Mouse (Mus musculus): ENCODE data around the gene Tas2r119. TPM values are rescaled to one million over a fixed set of nuclear protein-coding genes. Genes with fewer than 3 reads are reported as not detected.
"Not testable (repeated sequence)": the region's sequence is repeated elsewhere in the genome, so short reads cannot be mapped to it uniquely, and the experiment has no call there.

The Tas2r119 gene
- polyA plus RNA-seq, 1 experiment from 2014 or later = not detected

GRCm38 (mm10) chr15:32198076-32198475 lies 21.0 kb downstream of the Tas2r119 start:
- no peak for DNase-seq (ENCODE audit: low spot score)
- Histone ChIP-seq H3K27ac (replicated peaks; ENCODE audit: low read depth, low read length) (no peak overlapping the region), H3K4me1 (ENCODE audit: control insufficient read depth, insufficient read depth, low read length) (peaks cover 4% of the 10 kb centered on the region; the same call in 1 of the 2 replicates), H3K4me3 (ENCODE audit: low read depth, low read length) (no peak overlapping the region), H3K27me3 (ENCODE audit: control insufficient read depth, insufficient read depth, low read length) (no peaks in the 10 kb centered on the region), H3K36me3 (ENCODE audit: control insufficient read depth, insufficient read depth, low read length) (no peaks in the 10 kb centered on the region), H3K9ac (ENCODE audit: low read length) (no peak overlapping the region), H3K4me2 (ENCODE audit: low read depth, severe bottlenecking) (no peak overlapping the region), H3K9me3 (ENCODE audit: control insufficient read depth, low read length) (no peaks in the 10 kb centered on the region)
- 80% methylated on average over 9 of the region's 9 CpGs for WGBS
- ATAC-seq (ENCODE audit: insufficient number of reproducible peaks, low FRiP score, low TSS enrichment, low read depth) = no peak

GRCm38 (mm10) chr15:32198561-32198960 lies 21.5 kb downstream of the Tas2r119 start:
- Histone ChIP-seq H3K4me1 (ENCODE audit: control insufficient read depth, insufficient read depth, low read length) (peaks cover 4% of the 10 kb centered on the region; the same call in 1 of the 2 replicates), H3K9me3 (ENCODE audit: control insufficient read depth, low read length) (no peaks in the 10 kb centered on the region), H3K9ac (ENCODE audit: low read length) (no peak overlapping the region), H3K36me3 (ENCODE audit: control insufficient read depth, insufficient read depth, low read length) (no peaks in the 10 kb centered on the region), H3K4me2 (ENCODE audit: low read depth, severe bottlenecking) (no peak overlapping the region), H3K27me3 (ENCODE audit: control insufficient read depth, insufficient read depth, low read length) (no peaks in the 10 kb centered on the region), H3K27ac (replicated peaks; ENCODE audit: low read depth, low read length) (no peak overlapping the region), H3K4me3 (ENCODE audit: low read depth, low read length) (no peak overlapping the region)
- ATAC-seq (ENCODE audit: insufficient number of reproducible peaks, low FRiP score, low TSS enrichment, low read depth) (no peak), DNase-seq (ENCODE audit: low spot score) (no peak)
- WGBS = 25% methylated on average over 5 of the region's 5 CpGs

GRCm38 (mm10) chr15:32203242-32203641 lies 26.2 kb downstream of the Tas2r119 start:
- ATAC-seq (ENCODE audit: insufficient number of reproducible peaks, low FRiP score, low TSS enrichment, low read depth) (no peak), DNase-seq (ENCODE audit: low spot score) (no peak)
- Histone ChIP-seq H3K4me1 (ENCODE audit: control insufficient read depth, insufficient read depth, low read length) (peaks cover 4% of the 10 kb centered on the region; the same call in 1 of the 2 replicates), H3K4me2 (ENCODE audit: low read depth, severe bottlenecking) (no peak overlapping the region), H3K27ac (replicated peaks; ENCODE audit: low read depth, low read length) (no peak overlapping the region), H3K27me3 (ENCODE audit: control insufficient read depth, insufficient read depth, low read length) (no peaks in the 10 kb centered on the region), H3K4me3 (ENCODE audit: low read depth, low read length) (no peak overlapping the region), H3K9ac (ENCODE audit: low read length) (no peak overlapping the region), H3K9me3 (ENCODE audit: control insufficient read depth, low read length) (no peaks in the 10 kb centered on the region), H3K36me3 (ENCODE audit: control insufficient read depth, insufficient read depth, low read length) (no peaks in the 10 kb centered on the region)
- WGBS = 76% methylated on average over 5 of the region's 5 CpGs

GRCm38 (mm10) chr15:32204908-32205307 lies 27.8 kb downstream of the Tas2r119 start:
- no peak overlapping the region for H3K27ac ChIP-seq (replicated peaks; ENCODE audit: low read depth, low read length)
- no peak overlapping the region for H3K4me2 ChIP-seq (ENCODE audit: low read depth, severe bottlenecking)
- DNase-seq (ENCODE audit: low spot score) (no peak), ATAC-seq (ENCODE audit: insufficient number of reproducible peaks, low FRiP score, low TSS enrichment, low read depth) (no peak)
- no peak overlapping the region for H3K4me3 ChIP-seq (ENCODE audit: low read depth, low read length)
- WGBS = 92% methylated on average over 10 of the region's 10 CpGs
- no peaks in the 10 kb centered on the region for H3K4me1 ChIP-seq (ENCODE audit: control insufficient read depth, insufficient read depth, low read length)
- no peaks in the 10 kb centered on the region for H3K27me3 ChIP-seq (ENCODE audit: control insufficient read depth, insufficient read depth, low read length)
- H3K9ac ChIP-seq (ENCODE audit: low read length) = no peak overlapping the region
- H3K36me3 ChIP-seq (ENCODE audit: control insufficient read depth, insufficient read depth, low read length) = no peaks in the 10 kb centered on the region
- no peaks in the 10 kb centered on the region for H3K9me3 ChIP-seq (ENCODE audit: control insufficient read depth, low read length)

GRCm38 (mm10) chr15:32214687-32215086 lies 37.6 kb downstream of the Tas2r119 start:
- WGBS = 94% methylated on average over 10 of the region's 10 CpGs
- H3K4me1 ChIP-seq (ENCODE audit: control insufficient read depth, insufficient read depth, low read length); H3K27me3 ChIP-seq (ENCODE audit: control insufficient read depth, insufficient read depth, low read length); ATAC-seq (ENCODE audit: insufficient number of reproducible peaks, low FRiP score, low TSS enrichment, low read depth); H3K4me2 ChIP-seq (ENCODE audit: low read depth, severe bottlenecking); H3K36me3 ChIP-seq (ENCODE audit: control insufficient read depth, insufficient read depth, low read length); DNase-seq (ENCODE audit: low spot score); H3K27ac ChIP-seq (replicated peaks; ENCODE audit: low read depth, low read length); H3K9ac ChIP-seq (ENCODE audit: low read length); H3K4me3 ChIP-seq (ENCODE audit: low read depth, low read length); H3K9me3 ChIP-seq (ENCODE audit: control insufficient read depth, low read length): not testable (repeated sequence)

- no peak overlapping the region for H3K27ac ChIP-seq (replicated peaks; ENCODE audit: low read depth, low read length)
- WGBS = 92% methylated on average over 7 of the region's 7 CpGs
- no peak overlapping the region for H3K4me3 ChIP-seq (ENCODE audit: low read depth, low read length)
- H3K36me3 ChIP-seq (ENCODE audit: control insufficient read depth, insufficient read depth, low read length) = no peaks in the 10 kb centered on the region
- ATAC-seq (ENCODE audit: insufficient number of reproducible peaks, low FRiP score, low TSS enrichment, low read depth) = no peak
- no peak overlapping the region for H3K4me2 ChIP-seq (ENCODE audit: low read depth, severe bottlenecking)
- no peaks in the 10 kb centered on the region for H3K9me3 ChIP-seq (ENCODE audit: control insufficient read depth, low read length)
- no peak for DNase-seq (ENCODE audit: low spot score)
- no peaks in the 10 kb centered on the region for H3K4me1 ChIP-seq (ENCODE audit: control insufficient read depth, insufficient read depth, low read length)
- H3K27me3 ChIP-seq (ENCODE audit: control insufficient read depth, insufficient read depth, low read length) = no peaks in the 10 kb centered on the region
- H3K9ac ChIP-seq (ENCODE audit: low read length) = no peak overlapping the region
These were observed 45.9 kb downstream of the Tas2r119 start for GRCm38 (mm10) chr15:32223028-32223427.

- no peaks in the 10 kb centered on the region; the same call in 1 of the 2 replicates for H3K36me3 ChIP-seq (ENCODE audit: control insufficient read depth, insufficient read depth, low read length)
These were observed 48.3 kb downstream of the Tas2r119 start for GRCm38 (mm10) chr15:32225394-32225793.

GRCm38 (mm10) chr15:32226381-32226780 lies 49.3 kb downstream of the Tas2r119 start:
- Histone ChIP-seq H3K4me3 (ENCODE audit: low read depth, low read length) (no peak overlapping the region), H3K4me1 (ENCODE audit: control insufficient read depth, insufficient read depth, low read length) (no peaks in the 10 kb centered on the region), H3K4me2 (ENCODE audit: low read depth, severe bottlenecking) (no peak overlapping the region), H3K36me3 (ENCODE audit: control insufficient read depth, insufficient read depth, low read length) (no peaks in the 10 kb centered on the region; the same call in 1 of the 2 replicates), H3K9ac (ENCODE audit: low read length) (no peak overlapping the region), H3K9me3 (ENCODE audit: control insufficient read depth, low read length) (no peaks in the 10 kb centered on the region), H3K27me3 (ENCODE audit: control insufficient read depth, insufficient read depth, low read length) (no peaks in the 10 kb centered on the region), H3K27ac (replicated peaks; ENCODE audit: low read depth, low read length) (no peak overlapping the region)
- ATAC-seq (ENCODE audit: insufficient number of reproducible peaks, low FRiP score, low TSS enrichment, low read depth) (no peak), DNase-seq (ENCODE audit: low spot score) (no peak)
- WGBS = 81% methylated on average over 6 of the region's 6 CpGs

More at GRCm38 (mm10) chr15:32225394-32225793, 48.3 kb downstream of the Tas2r119 start:
- Histone ChIP-seq H3K4me1 (ENCODE audit: control insufficient read depth, insufficient read depth, low read length) (no peaks in the 10 kb centered on the region), H3K4me3 (ENCODE audit: low read depth, low read length) (no peak overlapping the region), H3K9me3 (ENCODE audit: control insufficient read depth, low read length) (no peaks in the 10 kb centered on the region), H3K9ac (ENCODE audit: low read length) (no peak overlapping the region), H3K27me3 (ENCODE audit: control insufficient read depth, insufficient read depth, low read length) (no peaks in the 10 kb centered on the region), H3K4me2 (ENCODE audit: low read depth, severe bottlenecking) (no peak overlapping the region), H3K27ac (replicated peaks; ENCODE audit: low read depth, low read length) (no peak overlapping the region)
- WGBS = 90% methylated on average over 3 of the region's 3 CpGs
- DNase-seq (ENCODE audit: low spot score) (no peak), ATAC-seq (ENCODE audit: insufficient number of reproducible peaks, low FRiP score, low TSS enrichment, low read depth) (no peak)

GRCm38 (mm10) chr15:32226888-32227395 lies 49.9 kb downstream of the Tas2r119 start:
- Histone ChIP-seq H3K9ac (ENCODE audit: low read length) (no peak overlapping the region), H3K4me2 (ENCODE audit: low read depth, severe bottlenecking) (no peak overlapping the region), H3K27ac (replicated peaks; ENCODE audit: low read depth, low read length) (no peak overlapping the region), H3K27me3 (ENCODE audit: control insufficient read depth, insufficient read depth, low read length) (no peaks in the 10 kb centered on the region), H3K4me1 (ENCODE audit: control insufficient read depth, insufficient read depth, low read length) (no peaks in the 10 kb centered on the region), H3K4me3 (ENCODE audit: low read depth, low read length) (no peak overlapping the region), H3K36me3 (ENCODE audit: control insufficient read depth, insufficient read depth, low read length) (no peaks in the 10 kb centered on the region; the same call in 1 of the 2 replicates), H3K9me3 (ENCODE audit: control insufficient read depth, low read length) (no peaks in the 10 kb centered on the region)
- no peak for DNase-seq (ENCODE audit: low spot score)
- no peak for ATAC-seq (ENCODE audit: insufficient number of reproducible peaks, low FRiP score, low TSS enrichment, low read depth)
- WGBS = 93% methylated on average over 7 of the region's 7 CpGs
